Comparison of ENCODE assay signal across 1 mouse cellular context in genomic region chr7:16895000-16895399, GRCm38 (mm10).
TF ChIP-seq lines count a peak whose summit lies in the region.

No protein-coding gene starts in this region.

TF ChIP-seq in CH12.LX, 34 proteins besides CTCF, POLR2A, EP300 and RAD21:
- TF ChIP-seq USF1 (IDR thresholded peaks at IDR 0.05; ENCODE audit: low read depth, low read length): no peak
- TF ChIP-seq ZMIZ1 (IDR thresholded peaks at IDR 0.05; ENCODE audit: low read depth, low read length): no peak
- no peak for TF ChIP-seq CHD2 (IDR thresholded peaks at IDR 0.05; ENCODE audit: low read length)
- no peak for TF ChIP-seq MAZ (IDR thresholded peaks at IDR 0.05; ENCODE audit: low read depth, low read length)
- TF ChIP-seq GABPA (IDR thresholded peaks at IDR 0.05; ENCODE audit: insufficient replicate concordance, low read depth, low read length): no peak
- TF ChIP-seq UBTF (IDR thresholded peaks at IDR 0.05; ENCODE audit: low read depth, low read length): no peak
- peak; percentile 93 for TF ChIP-seq SMC3 (IDR thresholded peaks at IDR 0.05; ENCODE audit: low read depth, low read length)
- no peak for TF ChIP-seq PAX5 (IDR thresholded peaks at IDR 0.05; ENCODE audit: low read length)
- TF ChIP-seq IRF4 (IDR thresholded peaks at IDR 0.05; ENCODE audit: low read depth, low read length): peak; percentile 23; the same call in 1 of the 2 replicates
- TF ChIP-seq POLR2AphosphoS2 (IDR thresholded peaks at IDR 0.05; ENCODE audit: low read depth, low read length): no peak
- 0 out of 2 replicates have a peak, but pooled peaks have one; percentile 84 for TF ChIP-seq E2F4 (IDR thresholded peaks at IDR 0.05; ENCODE audit: insufficient replicate concordance, low read depth, low read length)
- no peak for TF ChIP-seq MXI1 (IDR thresholded peaks at IDR 0.05; ENCODE audit: low read depth, low read length)
- TF ChIP-seq USF2 (conservative IDR thresholded peaks at IDR 0.05; ENCODE audit: low read depth, low read length): no peak
- TF ChIP-seq TBP (conservative IDR thresholded peaks at IDR 0.05; ENCODE audit: low read depth, low read length): no peak
- TF ChIP-seq NELFE (IDR thresholded peaks at IDR 0.05; ENCODE audit: low read depth, low read length): no peak; the same call in 1 of the 2 replicates
- 0 out of 2 replicates have a peak, but pooled peaks have one; percentile 11 for TF ChIP-seq TCF12 (IDR thresholded peaks at IDR 0.05; ENCODE audit: low read depth, low read length)
- no peak for TF ChIP-seq CHD1 (IDR thresholded peaks at IDR 0.05; ENCODE audit: low read depth, low read length)
- peak; percentile 31; the same call in 1 of the 2 replicates for TF ChIP-seq MEF2A (IDR thresholded peaks at IDR 0.05; ENCODE audit: borderline replicate concordance, low read depth, low read length)
- no peak for TF ChIP-seq MAFK (IDR thresholded peaks at IDR 0.05; ENCODE audit: insufficient replicate concordance, low read length)
- no peak for TF ChIP-seq BHLHE40 (IDR thresholded peaks at IDR 0.05; ENCODE audit: low read depth, low read length)
